Mouse (Mus musculus) midbrain, embryonic 14.5 days (tissue): ENCODE measurements around the gene Dusp2. TPM values are rescaled to one million over a fixed set of nuclear protein-coding genes. Genes with fewer than 3 reads are reported as not detected.

ENCODE experiments used
- ATAC-seq: fragments of 200-750 bp; cut with Nextera tagmentation; 2 replicates; pipeline ENCODE4 v1.8.0; 2017; ENCODE audit warnings: moderate number of reproducible peaks, moderate library complexity; ENCODE audit not compliant: low FRiP score, low TSS enrichment
- DNase-seq: peaks from one replicate; pipeline ENCODE4 v3.0.0-alpha.2; 2015
- H3K27ac ChIP-seq: fragments of 300-500 bp; sonication (generic); replicated peaks from 2 replicates; pipeline ENCODE4 v1.5.1; 2014; ENCODE audit warnings: mild to moderate bottlenecking, low read depth, low read length, moderate library complexity
- H3K27me3 ChIP-seq: fragments of 300-500 bp; sonication (generic); 2 replicates; pipeline ENCODE4 v1.6.1; 2014; ENCODE audit warnings: low read length, control low read depth, mixed read lengths; ENCODE audit not compliant: control insufficient read depth, insufficient read depth
- H3K36me3 ChIP-seq: fragments of 300-500 bp; sonication (generic); 2 replicates; pipeline ENCODE4 v1.6.1; 2014; ENCODE audit warnings: low read length, control low read depth; ENCODE audit not compliant: control insufficient read depth, insufficient read depth
- H3K4me1 ChIP-seq: fragments of 300-500 bp; sonication (generic); 2 replicates; pipeline ENCODE4 v1.6.1; 2014; ENCODE audit warnings: mild to moderate bottlenecking, antibody characterized with exemption, low read length, control low read depth; ENCODE audit not compliant: control insufficient read depth, insufficient read depth
- H3K4me2 ChIP-seq: fragments of 300-500 bp; sonication (generic); 2 replicates; pipeline ENCODE4 v1.6.1; 2014; ENCODE audit warnings: mild to moderate bottlenecking, low read length, moderate library complexity
- H3K4me3 ChIP-seq: fragments of 300-500 bp; sonication (generic); replicated peaks from 2 replicates; pipeline ENCODE4 v1.5.1; 2014; ENCODE audit warnings: low read depth, low read length
- H3K9ac ChIP-seq: fragments of 300-500 bp; sonication (generic); replicated peaks from 2 replicates; pipeline ENCODE4 v1.6.1; 2014; ENCODE audit warnings: mild to moderate bottlenecking, low read length, moderate library complexity
- H3K9me3 ChIP-seq: fragments of 300-500 bp; sonication (generic); 2 replicates; pipeline ENCODE4 v1.6.1; 2016; ENCODE audit warnings: low read length, control low read depth, mixed read lengths; ENCODE audit not compliant: control insufficient read depth
- WGBS: fragments of 180-500 bp; shearing (Covaris S2); extraction: QIAGEN DNeasy Blood & Tissue Kit; methylation state at CpG from one replicate; pipeline ENCODE4 v1.1.7; 2014; 5-methylcytosine and 5-hydroxymethylcytosine counted together
- polyA plus RNA-seq: library from polyadenylated mRNA; unstranded; fragments of >200 nt; fragmentation: Nextera tagmentation; extraction: Ambion mirVana; gene quantifications from 2 replicates; pipeline ENCODE4 v1.2.1, GENCODE M21; 2014

Dusp2 gene
- polyA plus RNA-seq, 1 experiment from 2014 or later, result 10.1 TPM

- ATAC-seq (no peak), DNase-seq (no peak)
- Histone ChIP-seq H3K4me3 (no peak overlapping the region), H3K36me3 (no peaks in the 10 kb centered on the region), H3K4me1 (no peaks in the 10 kb centered on the region), H3K27ac (no peak overlapping the region), H3K9me3 (no peaks in the 10 kb centered on the region), H3K27me3 (peaks cover 32% of the 10 kb centered on the region), H3K4me2 (no peak overlapping the region), H3K9ac (no peak overlapping the region)
- 76% methylated on average over 5 of the region's 5 CpGs for WGBS
Measured at GRCm38 (mm10) chr2:127333945-127334603, 1.9 kb upstream of the Dusp2 start.

DNA sequence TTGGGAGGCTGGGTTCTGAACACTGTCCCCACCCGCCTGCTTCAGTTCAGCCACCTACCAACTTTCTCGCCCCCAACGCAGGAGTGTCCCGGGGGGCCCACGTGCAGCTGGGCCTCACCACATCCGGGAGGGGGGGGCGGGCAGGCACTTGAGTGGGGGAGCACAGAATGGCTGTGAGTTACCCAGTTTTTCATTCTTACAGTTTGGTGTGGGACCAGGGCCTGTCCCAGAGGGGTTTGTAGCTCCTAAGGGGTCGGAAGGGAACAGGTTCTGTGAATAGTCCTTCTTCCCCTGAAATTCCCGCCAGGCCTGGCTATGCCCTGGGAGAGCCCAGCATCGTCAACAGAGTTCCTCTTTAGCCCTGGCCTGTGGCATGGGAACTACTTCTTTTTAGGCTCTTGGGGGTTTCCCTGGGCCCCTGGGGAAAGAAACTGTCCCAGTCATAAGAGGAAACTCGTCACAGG is 849 bp upstream of the Dusp2 start:
- ATAC-seq (no peak), DNase-seq (no peak)
- 44% methylated on average over 11 of the region's 11 CpGs for WGBS
- H3K36me3 ChIP-seq, result no peaks in the 10 kb centered on the region
- no peaks in the 10 kb centered on the region for H3K4me1 ChIP-seq
- H3K4me2 ChIP-seq, result no peak overlapping the region
- H3K27ac ChIP-seq, result no peak overlapping the region
- no peaks in the 10 kb centered on the region for H3K9me3 ChIP-seq
- no peak overlapping the region for H3K4me3 ChIP-seq
- peaks cover 32% of the 10 kb centered on the region for H3K27me3 ChIP-seq
- no peak overlapping the region for H3K9ac ChIP-seq

- no peaks in the 10 kb centered on the region for H3K36me3 ChIP-seq
- H3K4me3 ChIP-seq, result peak overlapping the region; percentile 49
- H3K4me1 ChIP-seq, result no peaks in the 10 kb centered on the region
- H3K9ac ChIP-seq, result peak overlapping the region; percentile 64
- ATAC-seq (no peak), DNase-seq (no peak)
- peak overlapping the region; percentile 75 for H3K4me2 ChIP-seq
- H3K27me3 ChIP-seq, result peaks cover 32% of the 10 kb centered on the region
- no peaks in the 10 kb centered on the region for H3K9me3 ChIP-seq
- WGBS, result 3% methylated on average over 33 of the region's 33 CpGs
- no peak overlapping the region for H3K27ac ChIP-seq
Measured at GRCm38 (mm10) chr2:127336497-127336832, 506 bp downstream of the Dusp2 start.

DNA sequence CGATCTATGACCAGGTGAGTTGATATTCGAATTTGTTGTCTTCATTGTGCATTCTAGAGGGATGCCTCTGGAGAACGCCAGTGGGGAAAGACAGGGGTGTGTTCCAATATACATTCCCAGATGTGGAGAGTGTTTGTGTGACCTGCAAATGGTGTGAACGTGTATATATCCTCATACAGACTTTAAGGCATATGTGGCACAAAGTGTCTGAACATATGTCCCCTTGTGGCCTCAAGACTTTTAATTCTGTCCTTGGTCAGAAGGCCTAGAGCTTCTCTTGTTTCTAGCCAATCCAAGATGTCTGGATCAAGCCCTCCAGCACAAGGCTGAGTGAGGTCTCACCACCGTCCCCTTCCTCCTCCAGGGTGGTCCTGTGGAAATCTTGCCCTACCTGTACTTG is 926 bp downstream of the Dusp2 start:
- peak overlapping the region; percentile 64; the same call in 1 of the 2 replicates for H3K9ac ChIP-seq
- no peaks in the 10 kb centered on the region for H3K4me1 ChIP-seq
- H3K4me2 ChIP-seq, result peak overlapping the region; percentile 75
- DNase-seq, result no peak
- no peak for ATAC-seq
- no peak overlapping the region for H3K27ac ChIP-seq
- peaks cover 32% of the 10 kb centered on the region for H3K27me3 ChIP-seq
- no peaks in the 10 kb centered on the region for H3K36me3 ChIP-seq
- WGBS, result 50% methylated on average over 5 of the region's 5 CpGs
- H3K9me3 ChIP-seq, result no peaks in the 10 kb centered on the region
- peak overlapping the region; percentile 49 for H3K4me3 ChIP-seq

- Histone ChIP-seq H3K9ac (no peak overlapping the region), H3K4me2 (no peak overlapping the region), H3K4me3 (no peak overlapping the region), H3K27ac (no peak overlapping the region), H3K4me1 (no peaks in the 10 kb centered on the region), H3K9me3 (no peaks in the 10 kb centered on the region), H3K36me3 (no peaks in the 10 kb centered on the region), H3K27me3 (peaks cover 32% of the 10 kb centered on the region)
- DNase-seq (no peak), ATAC-seq (no peak)
- WGBS, result 67% methylated on average over 11 of the region's 11 CpGs
Measured at GRCm38 (mm10) chr2:127337531-127337930, 1.6 kb downstream of the Dusp2 start.

DNA sequence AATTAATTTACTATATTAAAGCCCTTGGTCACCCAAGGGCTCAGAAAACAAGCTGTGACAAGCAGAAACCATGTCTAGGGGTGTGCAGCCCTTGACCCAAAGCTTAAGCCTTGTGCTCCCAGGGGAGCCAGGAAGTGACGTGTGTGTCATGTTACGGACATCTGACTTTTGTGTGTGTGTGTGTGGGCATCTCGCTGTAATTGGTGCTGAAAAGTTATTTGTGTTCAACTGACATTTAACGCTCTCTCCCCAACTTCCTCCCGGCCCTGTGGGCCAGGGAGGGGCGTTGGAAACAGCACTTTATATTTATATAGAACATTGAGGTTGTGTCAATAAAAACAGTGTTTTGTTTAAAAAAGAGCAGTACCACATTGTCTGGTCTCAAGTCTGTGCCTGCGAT is 2.1 kb downstream of the Dusp2 start:
- H3K36me3 ChIP-seq, result no peaks in the 10 kb centered on the region
- H3K27ac ChIP-seq, result no peak overlapping the region
- no peaks in the 10 kb centered on the region for H3K4me1 ChIP-seq
- WGBS, result 70% methylated on average over 7 of the region's 7 CpGs
- no peaks in the 10 kb centered on the region for H3K9me3 ChIP-seq
- no peak overlapping the region for H3K4me2 ChIP-seq
- no peak overlapping the region for H3K4me3 ChIP-seq
- no peak for DNase-seq
- peaks cover 32% of the 10 kb centered on the region for H3K27me3 ChIP-seq
- H3K9ac ChIP-seq, result no peak overlapping the region
- no peak for ATAC-seq

GRCm38 (mm10) chr2:127338416-127338815 is 2.5 kb downstream of the Dusp2 start, which contains the start of gene Astl:
Gene Astl (plus strand): TSS chr2:127338639.
- H3K4me3 ChIP-seq, result no peak within 1 kb of the TSS
- DNase-seq (no peak), ATAC-seq (no peak)
- no peak within 1 kb of the TSS for H3K9ac ChIP-seq
- no peak within 1 kb of the TSS for H3K4me2 ChIP-seq
- H3K27ac ChIP-seq, result no peak within 1 kb of the TSS
- peaks cover 32% of the 10 kb centered on the region for H3K27me3 ChIP-seq
- H3K4me1 ChIP-seq, result no peaks in the 10 kb centered on the region
- WGBS, result 86% methylated on average over 4 of the region's 4 CpGs
- H3K9me3 ChIP-seq, result no peaks in the 10 kb centered on the region
- no peaks in the 10 kb centered on the region for H3K36me3 ChIP-seq

GRCm38 (mm10) chr2:127338833-127339232 is 2.9 kb downstream of the Dusp2 start:
- Histone ChIP-seq H3K27ac (no peak overlapping the region), H3K36me3 (no peaks in the 10 kb centered on the region), H3K4me2 (no peak overlapping the region), H3K9me3 (no peaks in the 10 kb centered on the region), H3K9ac (no peak overlapping the region), H3K27me3 (peaks cover 32% of the 10 kb centered on the region), H3K4me3 (no peak overlapping the region), H3K4me1 (no peaks in the 10 kb centered on the region)
- WGBS, result 76% methylated on average over 4 of the region's 4 CpGs
- DNase-seq (no peak), ATAC-seq (no peak)

DNA sequence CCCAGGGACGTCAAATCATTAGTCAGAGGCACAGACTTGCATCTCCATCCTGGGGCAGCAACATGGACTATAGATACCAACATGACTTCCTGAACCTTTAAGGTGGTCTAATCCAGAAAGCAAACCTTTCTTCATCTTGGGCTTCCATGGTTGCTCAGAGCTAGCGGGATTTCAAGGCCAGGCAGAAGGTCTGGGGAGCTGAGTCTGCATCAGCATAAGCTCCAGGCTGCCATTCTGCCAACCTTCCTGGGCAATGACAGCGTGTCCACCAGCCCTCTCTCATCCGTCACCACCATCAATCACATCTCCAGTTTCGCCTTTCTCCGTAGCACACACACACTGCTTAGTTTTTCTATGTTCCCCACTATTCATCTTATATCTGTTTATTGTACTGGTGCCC is 3.3 kb downstream of the Dusp2 start:
- no peak for ATAC-seq
- H3K36me3 ChIP-seq, result no peaks in the 10 kb centered on the region
- WGBS, result 85% methylated on average over 6 of the region's 6 CpGs

More for the DNA sequence above, 3.3 kb downstream of the Dusp2 start:
- H3K4me2 ChIP-seq, result no peak overlapping the region
- no peak overlapping the region for H3K4me3 ChIP-seq
- no peak for DNase-seq
- H3K9me3 ChIP-seq, result no peaks in the 10 kb centered on the region
- H3K4me1 ChIP-seq, result no peaks in the 10 kb centered on the region
- peaks cover 32% of the 10 kb centered on the region for H3K27me3 ChIP-seq
- no peak overlapping the region for H3K9ac ChIP-seq
- H3K27ac ChIP-seq, result no peak overlapping the region
